Mouse (Mus musculus) liver, embryonic 15.5 days (tissue): ENCODE data around the gene Slc7a4. TPM values are rescaled to one million over a fixed set of nuclear protein-coding genes. Genes with fewer than 3 reads are reported as not detected.
"Not testable (repeated sequence)": the region's sequence is repeated elsewhere in the genome, so short reads cannot be mapped to it uniquely, and the experiment has no call there.

Experiments used
- ATAC-seq: fragments of 200-750 bp; cut with Nextera tagmentation; 2 replicates; pipeline ENCODE4 v1.8.0; 2017; ENCODE audit warnings: moderate number of reproducible peaks, mild to moderate bottlenecking, moderate library complexity; ENCODE audit not compliant: insufficient read depth
- H3K27ac ChIP-seq: fragments of 300-500 bp; sonication (generic); replicated peaks from 2 replicates; pipeline ENCODE4 v1.5.1; 2015; ENCODE audit warnings: mild to moderate bottlenecking, inconsistent platforms
- H3K27me3 ChIP-seq: fragments of 300-500 bp; sonication (generic); 2 replicates; pipeline ENCODE4 v1.6.1; 2015; ENCODE audit warnings: mild to moderate bottlenecking, inconsistent platforms
- H3K36me3 ChIP-seq: fragments of 300-500 bp; sonication (generic); replicated peaks from 2 replicates; pipeline ENCODE4 v1.6.1; 2015; ENCODE audit warnings: moderate library complexity, mild to moderate bottlenecking, inconsistent platforms
- H3K4me1 ChIP-seq: fragments of 300-500 bp; sonication (generic); replicated peaks from 2 replicates; pipeline ENCODE4 v1.6.1; 2015; ENCODE audit warnings: inconsistent platforms
- H3K4me2 ChIP-seq: fragments of 300-500 bp; sonication (generic); 2 replicates; pipeline ENCODE4 v1.6.1; 2015; ENCODE audit warnings: moderate library complexity, mild to moderate bottlenecking, inconsistent platforms
- H3K4me3 ChIP-seq: fragments of 300-500 bp; sonication (generic); replicated peaks from 2 replicates; pipeline ENCODE4 v1.5.1; 2015; ENCODE audit warnings: mild to moderate bottlenecking, inconsistent platforms
- H3K9ac ChIP-seq: fragments of 300-500 bp; sonication (generic); 2 replicates; pipeline ENCODE4 v1.6.1; 2015; ENCODE audit warnings: moderate library complexity, mild to moderate bottlenecking, inconsistent platforms
- H3K9me3 ChIP-seq: fragments of 300-500 bp; sonication (generic); replicated peaks from 2 replicates; pipeline ENCODE4 v1.6.1; 2016; ENCODE audit warnings: inconsistent platforms
- WGBS: fragments of 180-500 bp; shearing (Covaris S2); methylation state at CpG from one replicate; pipeline ENCODE4 v1.1.7; 2015; ENCODE audit warnings: mixed read lengths; ENCODE audit not compliant: insufficient replicate concordance; 5-methylcytosine and 5-hydroxymethylcytosine counted together
- polyA plus RNA-seq: library from polyadenylated mRNA; unstranded; fragments of >200 nt; fragmentation: Nextera tagmentation; extraction: Ambion mirVana; gene quantifications from 2 replicates; pipeline ENCODE4 v1.2.1, GENCODE M21; 2015

Slc7a4 gene
- 1.9 and 2.4 TPM in 2 replicates for polyA plus RNA-seq

DNA sequence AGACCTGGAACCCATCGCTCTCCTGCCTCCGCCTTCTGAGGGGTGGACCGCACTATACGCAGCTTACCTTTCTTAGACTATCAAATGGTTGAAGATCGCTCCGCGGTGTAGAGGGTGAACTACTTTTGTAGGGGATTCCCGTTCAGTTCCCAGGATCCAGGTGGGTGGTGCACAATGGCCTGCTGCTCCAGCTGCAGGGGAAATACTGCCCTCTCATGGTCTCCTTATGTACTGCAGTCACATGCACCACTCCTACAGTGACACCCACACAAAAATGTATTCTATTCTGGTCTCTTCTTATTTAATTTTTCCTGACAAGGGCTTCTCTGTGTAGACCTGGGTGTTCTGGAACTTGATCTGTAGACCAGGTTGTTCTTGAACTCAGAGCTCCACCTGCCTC is at the start of gene Slc7a4:
TSS of gene Slc7a4 (minus strand) at position 151 of the 400 bp plus-strand sequence.
- Histone ChIP-seq H3K4me2 (no peak within 1 kb of the TSS), H3K9ac (no peak within 1 kb of the TSS), H3K27me3 (peaks cover 3% of the 10 kb centered on the region), H3K36me3 (no peaks in the 10 kb centered on the region), H3K4me3 (no peak within 1 kb of the TSS), H3K4me1 (no peaks in the 10 kb centered on the region), H3K27ac (no peak within 1 kb of the TSS), H3K9me3 (no peaks in the 10 kb centered on the region)
- 26% methylated on average over 8 of the region's 8 CpGs for WGBS
- ATAC-seq = no peak

- no peak overlapping the region for H3K9ac ChIP-seq
- peaks cover 81% of the 10 kb centered on the region for H3K36me3 ChIP-seq
- H3K4me2 ChIP-seq = no peak overlapping the region
- H3K27ac ChIP-seq = no peak overlapping the region
- 83% methylated on average over 2 of the region's 2 CpGs for WGBS
- no peak overlapping the region for H3K4me3 ChIP-seq
- H3K27me3 ChIP-seq = no peaks in the 10 kb centered on the region
- peaks cover 39% of the 10 kb centered on the region for H3K4me1 ChIP-seq
- no peaks in the 10 kb centered on the region for H3K9me3 ChIP-seq
- ATAC-seq = no peak
These were observed 49.6 kb upstream of the Slc7a4 start for GRCm38 (mm10) chr16:17632580-17632979.

- no peak overlapping the region for H3K4me2 ChIP-seq
- H3K4me3 ChIP-seq = no peak overlapping the region
- no peaks in the 10 kb centered on the region for H3K27me3 ChIP-seq
- peaks cover 5% of the 10 kb centered on the region; the same call in 1 of the 2 replicates for H3K4me1 ChIP-seq
- no peak overlapping the region for H3K9ac ChIP-seq
- WGBS = 91% methylated on average over 5 of the region's 5 CpGs
- peaks cover 94% of the 10 kb centered on the region for H3K36me3 ChIP-seq
- ATAC-seq = no peak
- H3K27ac ChIP-seq = no peak overlapping the region
- no peaks in the 10 kb centered on the region for H3K9me3 ChIP-seq
These were observed 43.2 kb upstream of the Slc7a4 start for GRCm38 (mm10) chr16:17626269-17626555.

- no peak overlapping the region for H3K4me2 ChIP-seq
- H3K4me3 ChIP-seq = no peak overlapping the region
- 74% methylated on average over 8 of the region's 8 CpGs for WGBS
- H3K4me1 ChIP-seq = peaks cover 10% of the 10 kb centered on the region
- no peaks in the 10 kb centered on the region for H3K27me3 ChIP-seq
- H3K27ac ChIP-seq = no peak overlapping the region
- no peak overlapping the region for H3K9ac ChIP-seq
- H3K36me3 ChIP-seq = peaks cover 91% of the 10 kb centered on the region
- ATAC-seq = no peak
- H3K9me3 ChIP-seq = no peaks in the 10 kb centered on the region
These were observed 42.7 kb upstream of the Slc7a4 start for GRCm38 (mm10) chr16:17625488-17626268.

GRCm38 (mm10) chr16:17621936-17622335 is 38.9 kb upstream of the Slc7a4 start:
- no peak overlapping the region for H3K9ac ChIP-seq
- peaks cover 54% of the 10 kb centered on the region for H3K36me3 ChIP-seq
- no peak for ATAC-seq
- WGBS = 70% methylated on average over 1 of the region's 1 CpGs
- no peaks in the 10 kb centered on the region for H3K9me3 ChIP-seq
- H3K4me3 ChIP-seq = no peak overlapping the region
- H3K27ac ChIP-seq = no peak overlapping the region
- H3K4me1 ChIP-seq = peaks cover 35% of the 10 kb centered on the region
- H3K27me3 ChIP-seq = no peaks in the 10 kb centered on the region
- H3K4me2 ChIP-seq = no peak overlapping the region

DNA sequence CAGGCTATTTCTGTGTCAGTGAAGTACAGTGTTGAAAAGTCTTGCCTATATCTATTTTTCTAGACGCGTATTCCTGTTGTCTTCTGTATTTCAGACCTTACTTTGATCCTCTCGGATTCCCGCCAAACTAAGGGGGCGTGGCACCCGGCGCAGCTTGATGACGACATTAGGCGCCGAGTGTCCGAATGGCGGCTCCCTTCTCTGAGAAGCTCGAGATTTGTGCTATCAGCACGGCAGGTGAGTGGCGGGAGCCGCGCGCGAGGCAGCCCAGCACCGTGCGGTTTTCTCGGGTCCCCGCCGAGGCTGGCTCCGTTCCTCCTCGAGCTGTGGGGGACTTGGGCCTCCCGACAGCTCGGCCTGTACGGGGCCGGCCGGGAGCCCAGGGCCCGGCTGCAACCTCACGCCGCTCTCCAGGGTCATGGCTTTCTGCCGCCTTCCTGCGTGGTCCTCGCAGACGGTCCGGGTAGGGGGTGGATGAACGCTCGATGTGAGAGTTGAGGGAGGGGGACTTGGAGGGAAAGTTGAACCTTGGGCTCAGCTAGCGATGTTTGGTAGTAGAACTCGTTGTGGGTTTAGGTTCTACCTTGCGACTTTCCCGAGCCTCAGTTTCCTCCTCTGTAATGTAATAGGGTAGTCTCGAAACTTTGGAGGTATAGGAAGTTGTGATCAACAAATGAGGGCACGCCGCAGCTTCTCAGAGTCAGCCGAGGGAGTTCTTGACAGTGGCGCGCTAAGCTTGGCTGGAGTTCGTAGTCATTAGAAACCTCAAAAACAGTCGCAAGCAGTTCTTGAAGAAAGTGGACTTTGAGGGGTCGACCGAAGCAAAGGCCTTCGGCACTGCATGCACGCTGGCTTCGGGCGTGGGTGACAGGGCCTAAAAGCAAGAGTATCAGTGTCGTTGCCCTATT is 36.4 kb upstream of the Slc7a4 start, which contains the start of gene Smpd4:
TSS of gene Smpd4 (plus strand) at position 157 of the 908 bp plus-strand sequence.
- H3K4me2 ChIP-seq = peak within 1 kb of the TSS; percentile 79
- H3K36me3 ChIP-seq = peaks cover 30% of the 10 kb centered on the region
- WGBS = 1% methylated on average over 60 of the region's 60 CpGs
- no peaks in the 10 kb centered on the region for H3K27me3 ChIP-seq
- ATAC-seq = peak; percentile 81
- H3K9ac ChIP-seq = peak within 1 kb of the TSS; percentile 82
- peaks cover 35% of the 10 kb centered on the region for H3K4me1 ChIP-seq
- peak within 1 kb of the TSS; percentile 80 for H3K4me3 ChIP-seq
- H3K9me3 ChIP-seq = no peaks in the 10 kb centered on the region
- peak within 1 kb of the TSS; percentile 52 for H3K27ac ChIP-seq

DNA sequence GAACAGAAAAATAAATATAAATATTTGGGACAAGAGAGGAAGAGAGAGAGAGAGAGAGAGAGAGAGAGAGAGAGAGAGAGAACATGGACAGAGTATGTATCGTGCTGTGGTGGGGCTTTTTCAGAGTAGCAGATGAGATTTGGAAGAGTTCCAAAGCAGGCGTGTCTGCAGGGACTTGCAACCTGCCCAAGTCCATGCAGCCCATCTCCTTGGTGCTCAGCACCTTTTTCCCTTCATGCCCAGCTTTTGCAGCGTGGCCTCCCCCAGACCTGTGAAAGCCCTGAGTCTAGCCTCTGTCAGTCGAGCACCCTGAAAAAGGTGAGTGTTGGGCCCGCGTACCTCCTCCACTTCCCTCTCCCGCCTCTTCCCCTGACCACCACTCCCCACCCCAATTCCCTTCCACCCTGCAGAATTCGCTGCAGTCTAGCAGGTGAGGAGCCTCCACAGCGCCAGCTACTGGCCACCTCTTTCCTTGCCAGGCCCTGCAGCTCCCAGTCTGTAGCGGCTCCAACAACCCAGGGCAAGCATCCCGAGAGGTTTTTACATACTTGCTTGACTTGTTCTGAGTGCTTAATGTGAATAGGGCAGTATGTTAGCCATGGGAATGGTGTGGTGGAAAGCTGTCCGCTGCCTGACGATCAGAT is 35.0 kb upstream of the Slc7a4 start:
- Histone ChIP-seq H3K9ac (no peak overlapping the region), H3K27me3 (no peaks in the 10 kb centered on the region), H3K27ac (no peak overlapping the region), H3K4me1 (peaks cover 35% of the 10 kb centered on the region), H3K36me3 (peaks cover 18% of the 10 kb centered on the region), H3K4me3 (no peak overlapping the region; the same call in 1 of the 2 replicates), H3K9me3 (no peaks in the 10 kb centered on the region), H3K4me2 (peak overlapping the region; percentile 79)
- ATAC-seq = 0 out of 2 replicates have a peak, but pooled peaks have one; percentile 35
- 20% methylated on average over 13 of the region's 13 CpGs for WGBS

GRCm38 (mm10) chr16:17616212-17616611 is 33.2 kb upstream of the Slc7a4 start:
- ATAC-seq = no peak
- Histone ChIP-seq H3K9me3 (no peaks in the 10 kb centered on the region), H3K9ac (no peak overlapping the region), H3K27me3 (no peaks in the 10 kb centered on the region), H3K4me3 (no peak overlapping the region), H3K27ac (no peak overlapping the region), H3K4me2 (no peak overlapping the region), H3K36me3 (peaks cover 2% of the 10 kb centered on the region; the same call in 1 of the 2 replicates), H3K4me1 (peaks cover 30% of the 10 kb centered on the region)
- WGBS = 43% methylated on average over 5 of the region's 5 CpGs

DNA sequence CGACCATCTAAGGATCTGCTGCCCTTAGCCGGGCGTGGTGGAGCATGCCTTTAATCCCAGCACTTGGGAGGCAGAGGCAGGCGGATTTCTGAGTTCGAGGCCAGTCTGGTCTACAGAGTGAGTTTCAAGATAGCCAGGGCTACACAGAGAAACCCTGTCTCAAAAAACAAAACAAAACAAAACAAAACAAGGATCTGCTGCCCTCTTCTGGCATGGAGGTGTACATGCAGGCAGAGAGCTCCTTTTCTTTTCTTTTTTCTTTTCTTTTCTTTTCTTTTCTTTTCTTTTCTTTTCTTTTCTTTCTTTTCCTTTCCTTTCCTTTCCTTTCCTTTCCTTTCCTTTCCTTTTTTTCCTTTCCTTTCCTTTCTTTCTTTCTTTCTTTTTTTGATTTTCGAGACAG is 31.7 kb upstream of the Slc7a4 start:
- not testable (repeated sequence) for H3K36me3 ChIP-seq, ATAC-seq, H3K27me3 ChIP-seq, H3K9me3 ChIP-seq, H3K9ac ChIP-seq, H3K4me2 ChIP-seq, H3K27ac ChIP-seq, H3K4me3 ChIP-seq
- peaks cover 15% of the 10 kb centered on the region for H3K4me1 ChIP-seq
- 75% methylated on average over 6 of the region's 6 CpGs for WGBS

DNA sequence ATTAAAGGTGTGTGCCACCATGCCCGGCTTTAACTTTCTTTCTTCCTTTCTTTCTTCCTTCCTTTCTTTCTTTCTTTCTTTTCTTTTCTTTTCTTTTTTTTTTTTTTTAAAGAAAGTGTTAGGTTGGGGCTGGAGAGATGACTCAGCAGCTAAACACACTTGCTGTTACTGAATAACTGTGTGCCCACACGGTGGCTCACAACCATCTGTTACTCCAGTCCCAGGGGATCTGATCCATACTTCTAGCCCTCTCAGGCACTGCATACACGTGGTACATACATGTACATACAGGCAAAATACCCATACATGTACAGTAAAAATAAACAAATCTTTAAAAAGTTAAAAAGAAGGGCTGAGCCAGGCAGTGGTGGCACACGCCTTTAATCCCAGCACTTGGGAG is 28.4 kb upstream of the Slc7a4 start:
- no peaks in the 10 kb centered on the region for H3K4me1 ChIP-seq
- ATAC-seq = no peak
- H3K27ac ChIP-seq = no peak overlapping the region
- H3K9ac ChIP-seq = no peak overlapping the region
- no peak overlapping the region for H3K4me2 ChIP-seq
- 55% methylated on average over 4 of the region's 4 CpGs for WGBS
- H3K27me3 ChIP-seq = no peaks in the 10 kb centered on the region
- no peaks in the 10 kb centered on the region for H3K9me3 ChIP-seq
- H3K36me3 ChIP-seq = no peaks in the 10 kb centered on the region
- no peak overlapping the region for H3K4me3 ChIP-seq

DNA sequence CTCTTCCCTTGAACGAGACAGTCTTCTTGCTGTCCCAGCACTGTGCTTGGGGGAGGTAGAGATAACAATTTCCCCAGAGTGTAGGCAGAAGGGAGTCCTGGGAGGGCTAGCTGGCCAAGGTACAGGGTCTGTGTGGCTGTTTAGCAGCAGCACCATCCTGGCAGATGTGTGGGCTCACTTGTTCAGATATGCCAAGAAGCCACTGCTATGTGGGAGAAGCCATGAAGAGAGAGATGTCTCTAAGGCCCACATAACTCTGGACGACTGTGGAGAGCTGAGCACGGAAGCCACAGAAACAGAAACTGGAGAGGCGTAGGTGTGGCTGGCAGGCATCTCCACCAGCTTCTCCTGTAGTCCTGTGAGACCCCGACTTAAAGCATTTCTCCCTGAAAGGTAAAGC is 22.7 kb upstream of the Slc7a4 start:
- whole genome bisulfite sequencing = 63% methylated on average over 5 of the region's 5 CpGs
- Histone ChIP-seq H3K36me3 (no peaks in the 10 kb centered on the region), H3K4me3 (no peak overlapping the region), H3K27ac (no peak overlapping the region), H3K9ac (no peak overlapping the region), H3K9me3 (no peaks in the 10 kb centered on the region), H3K4me2 (no peak overlapping the region), H3K27me3 (peaks cover 6% of the 10 kb centered on the region; the same call in 1 of the 2 replicates), H3K4me1 (no peaks in the 10 kb centered on the region)
- ATAC-seq = no peak
